Mouse (Mus musculus): Measurements from ENCODE around the gene Olfr51.

- TF ChIP-seq CTCF (IDR thresholded peaks at IDR 0.05) (no peak), EP300 (IDR thresholded peaks at IDR 0.05) (no peak)
These were observed 12.9 kb downstream of the Olfr51 start for GRCm38 (mm10) chr11:51016341-51016740.
